Mouse (Mus musculus) cortical plate, adult 2 months (tissue): Measurements from ENCODE around the gene Zfand6.

Experiments
- CTCF ChIP-seq: fragments of 200-500 bp; IDR thresholded peaks from 2 replicates; pipeline ENCODE4 v1.5.1; 2011; ENCODE audit warnings: mild to moderate bottlenecking, control low read depth, low read length; ENCODE audit not compliant: insufficient read depth; ENCODE audit errors: extremely low read depth
- POLR2A ChIP-seq: fragments of 200-500 bp; IDR thresholded peaks from 2 replicates; pipeline ENCODE4 v1.6.1; 2011; ENCODE audit warnings: mild to moderate bottlenecking, low read length, control low read depth; ENCODE audit not compliant: insufficient read depth; ENCODE audit errors: extremely low read depth

DNA sequence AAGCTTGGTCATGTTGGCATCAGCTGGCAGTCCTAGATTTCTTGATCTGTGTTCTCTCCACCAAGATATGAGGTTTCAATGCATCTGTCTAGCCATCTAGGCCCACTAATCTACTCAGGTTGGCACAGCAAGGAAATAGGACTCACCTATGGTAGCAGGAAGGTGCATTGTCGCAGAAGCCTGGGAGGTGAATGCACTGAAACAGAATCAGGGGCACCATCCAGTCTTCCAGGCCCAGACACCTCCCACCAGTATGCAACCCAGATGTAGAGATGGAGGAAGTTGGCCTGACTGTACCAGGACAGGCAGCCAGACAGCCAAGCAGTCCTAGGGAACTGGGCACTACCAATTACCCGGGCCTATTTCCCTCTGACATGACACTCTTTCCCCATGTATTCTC is 89.1 kb downstream of the Zfand6 start:
- no peak for TF ChIP-seq POLR2A
- TF ChIP-seq CTCF: no peak
